In genomic region chr11:40252399-40252798, GRCm38 (mm10) we compare ENCODE assay signal across 16 mouse cellular contexts.
"Had no signal": no experiment of that assay in that cellular context is flagged by ENCODE, and none has a peak within 500 bp of the region (broad histone marks: within the 10 kb centered on the region; RNA-seq: fewer than 3 reads in every experiment).

No protein-coding gene starts in this region.

- H3K36me3 ChIP-seq: neural tube, embryonic 13.5 days; neural tube, embryonic 15.5 days; stomach, embryonic 15.5 days had no signal

- H3K27ac ChIP-seq: neural tube, embryonic 13.5 days; neural tube, embryonic 15.5 days; stomach, embryonic 15.5 days; stomach, postnatal 0 days had no signal

- H3K9ac ChIP-seq: neural tube, embryonic 13.5 days; neural tube, embryonic 15.5 days; stomach, embryonic 15.5 days had no signal

- H3K27me3 ChIP-seq: neural tube, embryonic 13.5 days; neural tube, embryonic 15.5 days; stomach, embryonic 15.5 days had no signal

- H3K4me3 ChIP-seq: neural tube, embryonic 13.5 days; neural tube, embryonic 15.5 days; stomach, embryonic 15.5 days had no signal

- H3K9me3 ChIP-seq: neural tube, embryonic 13.5 days; neural tube, embryonic 15.5 days; stomach, embryonic 15.5 days had no signal

- H3K4me1 ChIP-seq: neural tube, embryonic 13.5 days; neural tube, embryonic 15.5 days; stomach, embryonic 15.5 days had no signal

- H3K4me2 ChIP-seq: neural tube, embryonic 13.5 days; neural tube, embryonic 15.5 days; stomach, embryonic 15.5 days had no signal

- DNase-seq: retina, postnatal 1 day; right cerebral cortex, adult 18-20 months; right cerebral cortex, postnatal 14 days; right cerebral cortex, postnatal 25 days; right cerebral cortex, postnatal 4 days; spleen, adult 18-20 months; thymus, adult 18-20 months; thymus, adult 2 months; thymus, postnatal 14 days; thymus, postnatal 25 days; thymus, postnatal 36 days; thymus, postnatal 4 days had no signal
